Mouse (Mus musculus) MEL (cell line): ENCODE data around the gene Cby3. TPM values are rescaled to one million over a fixed set of nuclear protein-coding genes. Genes with fewer than 3 reads are reported as not detected.

ENCODE experiments used
- DNase-seq: peaks from one replicate; pipeline ENCODE4 v3.0.0; 2011; ENCODE audit warnings: low read depth, low spot score
- H3K27ac ChIP-seq: 2 replicates; pipeline ENCODE4 v1.5.1; 2012; ENCODE audit warnings: low read depth, mild to moderate bottlenecking, control low read depth, low read length, moderate library complexity; ENCODE audit not compliant: control insufficient read depth
- H3K27me3 ChIP-seq, 2 experiments: fragments of 150-350 bp in 1 of 2; sonication (generic) in 1 of 2; 2 replicates each; pipeline ENCODE4 v1.6.1; 2012; ENCODE audit warnings: low read length in 2 of 2, mild to moderate bottlenecking in 2 of 2, improper control_type of control experiment in 1 of 2, moderate library complexity in 1 of 2; ENCODE audit not compliant: insufficient read depth in 2 of 2, control insufficient read depth in 1 of 2
- H3K36me3 ChIP-seq, 2 experiments: 2 replicates each; pipeline ENCODE4 v1.6.1; 2012 to 2014; ENCODE audit warnings: low read length in 2 of 2, improper control_type of control experiment in 1 of 2, inconsistent platforms in 1 of 2, mild to moderate bottlenecking in 1 of 2; ENCODE audit not compliant: insufficient read depth in 2 of 2, control insufficient read depth in 1 of 2
- H3K4me1 ChIP-seq, 2 experiments: fragments of 150-350 bp in 1 of 2; sonication (generic) in 1 of 2; 2 replicates each; pipeline ENCODE4 v1.6.1; 2012; ENCODE audit warnings: low read length in 2 of 2, improper control_type of control experiment in 1 of 2, mild to moderate bottlenecking in 1 of 2; ENCODE audit not compliant: insufficient read depth in 2 of 2, control insufficient read depth in 1 of 2
- H3K4me3 ChIP-seq, 2 experiments: fragments of 150-350 bp in 1 of 2; sonication (generic) in 1 of 2; 2 replicates each; pipeline ENCODE4 v1.5.1; 2012; ENCODE audit warnings: low read depth in 2 of 2, low read length in 2 of 2, mild to moderate bottlenecking in 2 of 2, moderate library complexity in 2 of 2, control low read depth in 1 of 2, improper control_type of control experiment in 1 of 2; ENCODE audit not compliant: control insufficient read depth in 1 of 2, insufficient read depth in 1 of 2
- H3K79me2 ChIP-seq: 2 replicates; pipeline ENCODE4 v1.6.1; 2012; ENCODE audit warnings: mild to moderate bottlenecking, low read length, moderate library complexity; ENCODE audit not compliant: control insufficient read depth, poor library complexity, insufficient read depth
- H3K9ac ChIP-seq: 2 replicates; pipeline ENCODE4 v1.6.1; 2012; ENCODE audit warnings: low read depth, mild to moderate bottlenecking, control low read depth, low read length, moderate library complexity; ENCODE audit not compliant: control insufficient read depth, poor library complexity, severe bottlenecking
- H3K9me3 ChIP-seq: fragments of 150-350 bp; sonication (generic); replicated peaks from 2 replicates; pipeline ENCODE4 v1.6.1; 2012; ENCODE audit warnings: mild to moderate bottlenecking, low read length, improper control_type of control experiment, moderate library complexity; ENCODE audit not compliant: insufficient read depth
- BHLHE40 ChIP-seq: IDR thresholded peaks from 2 replicates; pipeline ENCODE4 v1.6.1; 2012; ENCODE audit warnings: low read depth, mild to moderate bottlenecking, inconsistent platforms, low read length, improper control_type of control experiment, borderline replicate concordance
- CHD1 ChIP-seq: IDR thresholded peaks from 2 replicates; pipeline ENCODE4 v1.6.1; 2012; ENCODE audit warnings: low read depth, mild to moderate bottlenecking, inconsistent platforms, low read length, improper control_type of control experiment
- CHD2 ChIP-seq: IDR thresholded peaks from 2 replicates; pipeline ENCODE4 v1.6.1; 2011; ENCODE audit warnings: low read length, improper control_type of control experiment
- E2F4 ChIP-seq: IDR thresholded peaks from 2 replicates; pipeline ENCODE4 v1.6.1; 2011; ENCODE audit warnings: low read depth, low read length, improper control_type of control experiment, borderline replicate concordance
- ELF1 ChIP-seq: IDR thresholded peaks from 2 replicates; pipeline ENCODE4 v1.6.1; 2014; ENCODE audit warnings: low read depth, mild to moderate bottlenecking, inconsistent platforms, low read length, improper control_type of control experiment, moderate library complexity
- GABPA ChIP-seq: IDR thresholded peaks from 2 replicates; pipeline ENCODE4 v1.6.1; 2012; ENCODE audit warnings: low read depth, mild to moderate bottlenecking, inconsistent platforms, low read length, improper control_type of control experiment, moderate library complexity
- JUND ChIP-seq: IDR thresholded peaks from 2 replicates; pipeline ENCODE4 v1.6.1; 2011; ENCODE audit warnings: low read depth, mild to moderate bottlenecking, improper control_type of control experiment, low read length
- KAT2A ChIP-seq: conservative IDR thresholded peaks from 2 replicates; pipeline ENCODE4 v1.6.1; 2012; ENCODE audit warnings: low read depth, low read length, improper control_type of control experiment, inconsistent platforms
- MAX ChIP-seq: IDR thresholded peaks from 2 replicates; pipeline ENCODE4 v1.6.1; 2011; ENCODE audit warnings: low read length, improper control_type of control experiment
- MAZ ChIP-seq: IDR thresholded peaks from 2 replicates; pipeline ENCODE4 v1.6.1; 2012; ENCODE audit warnings: low read depth, mild to moderate bottlenecking, inconsistent platforms, low read length, improper control_type of control experiment
- MEF2A ChIP-seq: IDR thresholded peaks from 2 replicates; pipeline ENCODE4 v1.6.1; 2014; ENCODE audit warnings: low read depth, mild to moderate bottlenecking, inconsistent platforms, low read length, improper control_type of control experiment; ENCODE audit not compliant: poor library complexity, insufficient replicate concordance, severe bottlenecking; ENCODE audit errors: extremely low read depth
- NRF1 ChIP-seq: IDR thresholded peaks from 2 replicates; pipeline ENCODE4 v1.6.1; 2014; ENCODE audit warnings: low read depth, mild to moderate bottlenecking, inconsistent platforms, low read length, improper control_type of control experiment, moderate library complexity; ENCODE audit not compliant: poor library complexity, insufficient read depth, severe bottlenecking
- POLR2AphosphoS5 ChIP-seq: IDR thresholded peaks from 2 replicates; pipeline ENCODE4 v1.6.1; 2012; ENCODE audit warnings: low read depth, borderline replicate concordance, mild to moderate bottlenecking, inconsistent platforms, low read length, moderate library complexity, mixed read lengths
- RAD21 ChIP-seq: IDR thresholded peaks from 2 replicates; pipeline ENCODE4 v1.6.1; 2011; ENCODE audit warnings: mild to moderate bottlenecking, low read depth, low read length, improper control_type of control experiment
- RCOR1 ChIP-seq: IDR thresholded peaks from 2 replicates; pipeline ENCODE4 v1.6.1; 2012; ENCODE audit warnings: low read depth, mild to moderate bottlenecking, inconsistent platforms, low read length, improper control_type of control experiment
- SIN3A ChIP-seq: IDR thresholded peaks from 2 replicates; pipeline ENCODE4 v1.6.1; 2012; ENCODE audit warnings: low read length, improper control_type of control experiment, inconsistent platforms
- TAL1 ChIP-seq: IDR thresholded peaks from 2 replicates; pipeline ENCODE4 v1.6.1; 2012; ENCODE audit warnings: mild to moderate bottlenecking, inconsistent platforms, low read length, moderate library complexity, mixed read lengths
- TCF12 ChIP-seq: IDR thresholded peaks from 2 replicates; pipeline ENCODE4 v1.6.1; 2014; ENCODE audit warnings: low read depth, mild to moderate bottlenecking, inconsistent platforms, low read length, improper control_type of control experiment, moderate library complexity
- UBTF ChIP-seq: IDR thresholded peaks from 2 replicates; pipeline ENCODE4 v1.6.1; 2012; ENCODE audit warnings: low read depth, mild to moderate bottlenecking, inconsistent platforms, low read length, improper control_type of control experiment, moderate library complexity, borderline replicate concordance; ENCODE audit not compliant: insufficient read depth
- USF2 ChIP-seq, 2 experiments: IDR thresholded peaks; 2 replicates each; pipeline ENCODE4 v1.6.1; 2011 to 2012; ENCODE audit warnings: improper control_type of control experiment in 2 of 2, low read length in 2 of 2, borderline replicate concordance in 1 of 2, inconsistent platforms in 1 of 2, low read depth in 1 of 2, mild to moderate bottlenecking in 1 of 2; ENCODE audit not compliant: insufficient read depth in 1 of 2
- ZC3H11A ChIP-seq: IDR thresholded peaks from 2 replicates; pipeline ENCODE4 v1.6.1; 2012; ENCODE audit warnings: low read depth, mild to moderate bottlenecking, inconsistent platforms, low read length, improper control_type of control experiment
- ZNF384 ChIP-seq: IDR thresholded peaks from 2 replicates; pipeline ENCODE4 v1.6.1; 2012; ENCODE audit warnings: low read depth, mild to moderate bottlenecking, inconsistent platforms, low read length, improper control_type of control experiment
- polyA plus RNA-seq, 2 experiments: library from polyadenylated mRNA; stranded (reverse) in 1 of 2; unstranded in 1 of 2; fragments of >175 nt in 1 of 2; fragments of >200 nt in 1 of 2; gene quantifications; 2 replicates each; pipeline versions ENCODE4 v1.2.1 to v1.2.4; 2012; ENCODE audit warnings: low replicate concordance in 2 of 2, low read depth in 1 of 2; ENCODE audit not compliant: insufficient read length in 2 of 2, insufficient read depth in 1 of 2, missing spikeins in 1 of 2
- total RNA-seq: library from RNA; depleted of rRNA; stranded (reverse); fragments of 300-350 nt; gene quantifications from 2 replicates; pipeline ENCODE4 v1.2.3, GENCODE M21; 2012

The Cby3 gene
- total and polyA plus RNA-seq, 3 experiments, result 0.23 to 0.31 TPM; not detected in 1

- H3K9ac ChIP-seq, result no peak overlapping the region
- H3K27me3 ChIP-seq, result no peaks in the 10 kb centered on the region
- H3K9me3 ChIP-seq, result no peaks in the 10 kb centered on the region
- no peak for TF ChIP-seq ZNF384
- no peak for TF ChIP-seq MEF2A
- TF ChIP-seq USF2 (IDR thresholded peaks at IDR 0.05; ENCODE audit: borderline replicate concordance in 1 of 2, insufficient read depth in 1 of 2, low read depth in 1 of 2, low read length in 2 of 2), result no peak
- TF ChIP-seq TCF12, result no peak
- TF ChIP-seq E2F4, result no peak
- no peak for TF ChIP-seq RCOR1
- no peak for TF ChIP-seq GABPA
- TF ChIP-seq CHD2, result no peak
- no peak for TF ChIP-seq UBTF
- peaks cover 1% of the 10 kb centered on the region; the same call in 1 of the 2 replicates for H3K79me2 ChIP-seq
- H3K4me1 ChIP-seq, result no peaks in the 10 kb centered on the region; a peak in 1 of 4 replicates
- H3K4me3 ChIP-seq, result no peak overlapping the region
- DNase-seq, result no peak
- H3K36me3 ChIP-seq, result peaks cover 7 to 19% of the 10 kb centered on the region in 2 experiments
- H3K27ac ChIP-seq, result no peak overlapping the region
Observed at GRCm38 (mm10) chr11:50389011-50389410, 34.7 kb downstream of the Cby3 start.

GRCm38 (mm10) chr11:50389616-50390015, 35.4 kb downstream of the Cby3 start:
- TF ChIP-seq CHD1 (no peak), ZC3H11A (no peak), TCF12 (no peak), KAT2A (no peak), ELF1 (no peak), MAZ (no peak), JUND (no peak), TAL1 (no peak), SIN3A (no peak), NRF1 (no peak), MAX (no peak), MEF2A (no peak), POLR2AphosphoS5 (no peak), BHLHE40 (no peak), RAD21 (no peak)
- no peak for DNase-seq
- no peaks in the 10 kb centered on the region for H3K79me2 ChIP-seq
- H3K36me3 ChIP-seq, result peaks cover 4 to 14% of the 10 kb centered on the region in 2 experiments
- no peaks in the 10 kb centered on the region for H3K27me3 ChIP-seq
- no peak overlapping the region for H3K4me3 ChIP-seq
- no peak overlapping the region for H3K27ac ChIP-seq
- H3K9ac ChIP-seq, result no peak overlapping the region
- H3K4me1 ChIP-seq, result no peaks in the 10 kb centered on the region; a peak in 1 of 4 replicates
- no peaks in the 10 kb centered on the region for H3K9me3 ChIP-seq
